Mouse (Mus musculus): ENCODE results near the gene Magi2.

DNA sequence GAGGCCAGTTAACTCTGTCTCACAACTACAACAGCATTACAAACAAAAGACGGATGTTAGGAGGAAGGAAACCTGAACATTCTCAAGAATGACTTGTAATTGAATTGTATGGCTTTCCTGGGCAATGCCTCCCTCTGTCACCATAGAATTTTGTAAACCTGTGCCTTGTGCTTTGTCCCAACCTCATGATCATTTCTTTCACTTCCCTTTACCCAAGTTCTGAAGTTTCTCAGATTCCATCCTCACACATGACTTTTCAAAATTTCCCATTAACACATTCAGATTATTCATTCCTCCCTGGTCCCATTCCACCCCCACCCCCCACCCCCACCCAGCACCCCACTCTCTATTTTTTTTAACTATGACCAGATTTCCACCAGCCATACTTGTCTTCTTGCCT is 773.1 kb downstream of the Magi2 start:
- TF ChIP-seq CTCF (IDR thresholded peaks at IDR 0.05; ENCODE audit: low read depth) = no peak
- no peak for TF ChIP-seq EP300 (IDR thresholded peaks at IDR 0.05; ENCODE audit: low read depth)
